Mouse (Mus musculus): Measurements from ENCODE around the gene Tbc1d10a.

DNA sequence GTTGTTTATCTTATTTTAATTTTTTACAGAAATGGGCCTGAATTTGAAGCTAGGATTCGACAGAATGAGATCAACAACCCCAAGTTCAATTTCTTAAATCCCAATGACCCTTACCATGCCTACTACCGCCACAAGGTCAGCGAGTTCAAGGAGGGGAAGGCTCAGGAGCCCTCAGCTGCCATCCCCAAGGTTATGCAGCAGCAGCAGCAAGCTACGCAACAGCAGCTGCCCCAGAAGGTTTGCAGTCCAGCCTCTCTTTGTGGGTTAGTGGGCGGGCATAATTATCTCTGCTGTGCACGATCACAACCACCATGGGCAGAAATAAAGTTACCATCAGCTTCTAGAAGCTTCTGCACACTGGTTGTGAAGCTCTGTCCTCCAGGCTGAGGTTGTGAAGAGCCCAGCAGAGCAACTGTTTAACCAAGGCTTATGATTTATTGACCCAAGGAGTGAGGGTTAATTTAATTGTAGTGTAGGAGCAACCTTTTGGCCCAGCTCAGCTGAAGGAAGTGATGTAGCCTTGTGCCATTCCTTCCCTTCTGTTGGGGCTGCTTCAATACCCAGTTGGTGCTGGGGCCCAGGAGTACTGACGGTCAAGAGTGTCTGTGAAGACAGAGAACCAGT is 20.0 kb upstream of the Tbc1d10a start:
- TF ChIP-seq CTCF (IDR thresholded peaks at IDR 0.05; ENCODE audit: borderline replicate concordance, insufficient read depth, low read length) (no peak), POLR2A (IDR thresholded peaks at IDR 0.05; ENCODE audit: low read depth, low read length) (no peak)

Data from embryonic fibroblast, embryonic 13.5 days (primary cell).